Mouse (Mus musculus): ENCODE results near the gene Kdm6a. TPM values are rescaled to one million over a fixed set of nuclear protein-coding genes. Genes with fewer than 3 reads are reported as not detected.
A peak's percentile ranks its signal among the peaks of the same experiment; 100 is the strongest.

Gene Kdm6a
- polyA plus RNA-seq, 1 experiment from 2014 or later: 19.4 TPM

- Histone ChIP-seq H3K36me3 (ENCODE audit: poor library complexity, severe bottlenecking) (no peaks in the 10 kb centered on the region), H3K4me1 (no peaks in the 10 kb centered on the region), H3K27me3 (no peaks in the 10 kb centered on the region), H3K4me2 (no peak overlapping the region), H3K27ac (no peak overlapping the region), H3K9ac (no peak overlapping the region), H3K9me3 (replicated peaks) (no peaks in the 10 kb centered on the region), H3K4me3 (no peak overlapping the region)
- 89% methylated on average over 1 of the region's 1 CpGs for WGBS
- ATAC-seq: no peak
These were observed 17.1 kb downstream of the Kdm6a start for GRCm38 (mm10) chrX:18179492-18179891.

- H3K4me2 ChIP-seq: no peak overlapping the region
These were observed 24.8 kb downstream of the Kdm6a start for GRCm38 (mm10) chrX:18187203-18187602.

GRCm38 (mm10) chrX:18188293-18188692 is 25.9 kb downstream of the Kdm6a start:
- 98% methylated on average over 2 of the region's 2 CpGs for WGBS
- Histone ChIP-seq H3K9me3 (replicated peaks) (no peaks in the 10 kb centered on the region; the same call in 1 of the 2 replicates), H3K27me3 (no peaks in the 10 kb centered on the region), H3K4me1 (no peaks in the 10 kb centered on the region), H3K4me2 (no peak overlapping the region), H3K36me3 (ENCODE audit: poor library complexity, severe bottlenecking) (0 out of 2 replicates have a peak, but pooled peaks cover 4% of the 10 kb centered on the region), H3K4me3 (no peak overlapping the region), H3K27ac (no peak overlapping the region), H3K9ac (no peak overlapping the region)
- ATAC-seq: no peak

More at GRCm38 (mm10) chrX:18187203-18187602, 24.8 kb downstream of the Kdm6a start:
- no peaks in the 10 kb centered on the region; the same call in 1 of the 2 replicates for H3K9me3 ChIP-seq (replicated peaks)
- ATAC-seq: no peak
- no peaks in the 10 kb centered on the region for H3K27me3 ChIP-seq
- no peak overlapping the region for H3K27ac ChIP-seq
- no peak overlapping the region for H3K4me3 ChIP-seq
- H3K36me3 ChIP-seq (ENCODE audit: poor library complexity, severe bottlenecking): 0 out of 2 replicates have a peak, but pooled peaks cover 4% of the 10 kb centered on the region
- no peaks in the 10 kb centered on the region for H3K4me1 ChIP-seq
- H3K9ac ChIP-seq: no peak overlapping the region

- H3K9ac ChIP-seq: no peak overlapping the region
- 94% methylated on average over 1 of the region's 1 CpGs for WGBS
- no peak for ATAC-seq
These were observed 77.2 kb downstream of the Kdm6a start for GRCm38 (mm10) chrX:18239572-18239971.

GRCm38 (mm10) chrX:18250621-18251020 is 88.2 kb downstream of the Kdm6a start:
- no peak overlapping the region for H3K4me3 ChIP-seq
- H3K9me3 ChIP-seq (replicated peaks): no peaks in the 10 kb centered on the region
- H3K4me1 ChIP-seq: no peaks in the 10 kb centered on the region
- over 99% methylated on average over 4 of the region's 4 CpGs for WGBS
- H3K4me2 ChIP-seq: no peak overlapping the region
- no peaks in the 10 kb centered on the region for H3K27me3 ChIP-seq
- H3K9ac ChIP-seq: no peak overlapping the region
- no peak for ATAC-seq
- peaks cover 16% of the 10 kb centered on the region for H3K36me3 ChIP-seq (ENCODE audit: poor library complexity, severe bottlenecking)
- H3K27ac ChIP-seq: no peak overlapping the region

More at GRCm38 (mm10) chrX:18239572-18239971, 77.2 kb downstream of the Kdm6a start:
- no peaks in the 10 kb centered on the region for H3K4me1 ChIP-seq
- peaks cover 9% of the 10 kb centered on the region for H3K36me3 ChIP-seq (ENCODE audit: poor library complexity, severe bottlenecking)
- no peaks in the 10 kb centered on the region for H3K27me3 ChIP-seq
- H3K27ac ChIP-seq: no peak overlapping the region
- no peaks in the 10 kb centered on the region for H3K9me3 ChIP-seq (replicated peaks)
- no peak overlapping the region for H3K4me2 ChIP-seq
- H3K4me3 ChIP-seq: no peak overlapping the region

GRCm38 (mm10) chrX:18254767-18255166 is 92.4 kb downstream of the Kdm6a start:
- Histone ChIP-seq H3K4me1 (no peaks in the 10 kb centered on the region), H3K9me3 (replicated peaks) (no peaks in the 10 kb centered on the region), H3K4me2 (no peak overlapping the region), H3K9ac (no peak overlapping the region), H3K36me3 (ENCODE audit: poor library complexity, severe bottlenecking) (peaks cover 23% of the 10 kb centered on the region), H3K27me3 (no peaks in the 10 kb centered on the region), H3K4me3 (no peak overlapping the region), H3K27ac (no peak overlapping the region)
- 48% methylated on average over 4 of the region's 4 CpGs for WGBS
- peak; percentile 79 for ATAC-seq

GRCm38 (mm10) chrX:18258238-18258809 is 95.9 kb downstream of the Kdm6a start:
- 84% methylated on average over 8 of the region's 8 CpGs for WGBS
- Histone ChIP-seq H3K9ac (no peak overlapping the region), H3K9me3 (replicated peaks) (no peaks in the 10 kb centered on the region), H3K4me1 (no peaks in the 10 kb centered on the region), H3K4me2 (no peak overlapping the region), H3K27ac (no peak overlapping the region), H3K4me3 (no peak overlapping the region), H3K27me3 (no peaks in the 10 kb centered on the region), H3K36me3 (ENCODE audit: poor library complexity, severe bottlenecking) (peaks cover 13% of the 10 kb centered on the region; the same call in 1 of the 2 replicates)
- no peak for ATAC-seq

GRCm38 (mm10) chrX:18278561-18278960 is 116.2 kb downstream of the Kdm6a start:
- no peaks in the 10 kb centered on the region for H3K9me3 ChIP-seq (replicated peaks)
- H3K9ac ChIP-seq: no peak overlapping the region
- no peak overlapping the region for H3K4me2 ChIP-seq
- H3K27me3 ChIP-seq: no peaks in the 10 kb centered on the region
- H3K27ac ChIP-seq: no peak overlapping the region
- ATAC-seq: no peak
- WGBS: 73% methylated on average over 5 of the region's 5 CpGs
- no peak overlapping the region for H3K4me3 ChIP-seq
- H3K4me1 ChIP-seq: no peaks in the 10 kb centered on the region
- 0 out of 2 replicates have a peak, but pooled peaks cover 3% of the 10 kb centered on the region for H3K36me3 ChIP-seq (ENCODE audit: poor library complexity, severe bottlenecking)

GRCm38 (mm10) chrX:18280134-18280533 is 117.8 kb downstream of the Kdm6a start:
- ATAC-seq: no peak
- Histone ChIP-seq H3K4me1 (no peaks in the 10 kb centered on the region), H3K9ac (no peak overlapping the region), H3K36me3 (ENCODE audit: poor library complexity, severe bottlenecking) (0 out of 2 replicates have a peak, but pooled peaks cover 3% of the 10 kb centered on the region), H3K27ac (no peak overlapping the region), H3K4me3 (no peak overlapping the region), H3K4me2 (no peak overlapping the region), H3K9me3 (replicated peaks) (no peaks in the 10 kb centered on the region), H3K27me3 (no peaks in the 10 kb centered on the region)

Other genes starting within 250 kb of the Kdm6a start
- not detected in 2 replicates for gene Dusp21, start 16.7 kb upstream of the Kdm6a start, polyA plus RNA-seq (2015; fragmentation: Nextera tagmentation; extraction: Ambion mirVana)